Mouse (Mus musculus) CH12.LX (cell line): Measurements from ENCODE around the gene Nphs2.

ENCODE experiments used
- CTCF ChIP-seq, 2 experiments: IDR thresholded peaks in 1 of 2; conservative IDR thresholded peaks in 1 of 2; 2 replicates each; pipeline ENCODE4 v1.5.1; 2011 to 2012; ENCODE audit warnings: low read depth in 2 of 2, low read length in 2 of 2, improper control_type of control experiment in 1 of 2, inconsistent platforms in 1 of 2, mild to moderate bottlenecking in 1 of 2, moderate library complexity in 1 of 2
- EP300 ChIP-seq: IDR thresholded peaks from 2 replicates; pipeline ENCODE4 v1.6.1; 2011; ENCODE audit warnings: low read length, improper control_type of control experiment
- IRF4 ChIP-seq: IDR thresholded peaks from 2 replicates; pipeline ENCODE4 v1.6.1; 2014; ENCODE audit warnings: low read depth, mild to moderate bottlenecking, inconsistent platforms, low read length, improper control_type of control experiment
- KAT2A ChIP-seq: IDR thresholded peaks from 2 replicates; pipeline ENCODE4 v1.6.1; 2012; ENCODE audit warnings: low read length, improper control_type of control experiment, inconsistent platforms; ENCODE audit not compliant: insufficient replicate concordance
- MAX ChIP-seq: IDR thresholded peaks from 2 replicates; pipeline ENCODE4 v1.6.1; 2011; ENCODE audit warnings: low read length, improper control_type of control experiment
- MXI1 ChIP-seq: IDR thresholded peaks from 2 replicates; pipeline ENCODE4 v1.6.1; 2011; ENCODE audit warnings: mild to moderate bottlenecking, low read depth, low read length, improper control_type of control experiment
- POLR2A ChIP-seq: IDR thresholded peaks from 2 replicates; pipeline ENCODE4 v1.6.1; 2011; ENCODE audit warnings: low read depth, mild to moderate bottlenecking, improper control_type of control experiment, low read length
- RCOR1 ChIP-seq: conservative IDR thresholded peaks from 2 replicates; pipeline ENCODE4 v1.6.1; 2012; ENCODE audit warnings: low read depth, mild to moderate bottlenecking, inconsistent platforms, low read length, improper control_type of control experiment
- SMC3 ChIP-seq: IDR thresholded peaks from 2 replicates; pipeline ENCODE4 v1.6.1; 2011; ENCODE audit warnings: low read depth, low read length, improper control_type of control experiment
- TCF12 ChIP-seq: IDR thresholded peaks from 2 replicates; pipeline ENCODE4 v1.6.1; 2014; ENCODE audit warnings: low read depth, mild to moderate bottlenecking, inconsistent platforms, low read length, improper control_type of control experiment
- USF1 ChIP-seq: IDR thresholded peaks from 2 replicates; pipeline ENCODE4 v1.6.1; 2014; ENCODE audit warnings: low read depth, mild to moderate bottlenecking, inconsistent platforms, low read length, improper control_type of control experiment
- ZC3H11A ChIP-seq: IDR thresholded peaks from 2 replicates; pipeline ENCODE4 v1.6.1; 2012; ENCODE audit warnings: low read depth, mild to moderate bottlenecking, inconsistent platforms, low read length, improper control_type of control experiment
- ZKSCAN1 ChIP-seq: IDR thresholded peaks from 2 replicates; pipeline ENCODE4 v1.6.1; 2012; ENCODE audit warnings: low read depth, inconsistent platforms, low read length, improper control_type of control experiment, borderline replicate concordance
- ZMIZ1 ChIP-seq: IDR thresholded peaks from 2 replicates; pipeline ENCODE4 v1.6.1; 2012; ENCODE audit warnings: low read depth, mild to moderate bottlenecking, inconsistent platforms, low read length, improper control_type of control experiment

- TF ChIP-seq USF1 = no peak
- TF ChIP-seq POLR2A = no peak
- no peak for TF ChIP-seq RCOR1
- TF ChIP-seq ZMIZ1 = no peak
- TF ChIP-seq CTCF (conservative IDR thresholded peaks at IDR 0.05 in 1 of 2, IDR thresholded peaks at IDR 0.05 in 1 of 2; ENCODE audit: low read depth in 2 of 2, low read length in 2 of 2) = no peak
- TF ChIP-seq EP300 = no peak
- no peak for TF ChIP-seq ZKSCAN1
- no peak for TF ChIP-seq SMC3
- no peak for TF ChIP-seq IRF4
- no peak for TF ChIP-seq MXI1
- no peak for TF ChIP-seq KAT2A
- TF ChIP-seq TCF12 = no peak
- TF ChIP-seq MAX = no peak
- no peak for TF ChIP-seq ZC3H11A
These were observed 38.5 kb downstream of the Nphs2 start for GRCm38 (mm10) chr1:156349031-156349430.
